Mouse (Mus musculus): ENCODE measurements at regions not wholly inside any gene's neighbourhood (a gene's known extent, or its start where the extent isn't known, plus 50 kb on each side); places are given as distances from the start of the nearest gene placed in this dataset.

DNA sequence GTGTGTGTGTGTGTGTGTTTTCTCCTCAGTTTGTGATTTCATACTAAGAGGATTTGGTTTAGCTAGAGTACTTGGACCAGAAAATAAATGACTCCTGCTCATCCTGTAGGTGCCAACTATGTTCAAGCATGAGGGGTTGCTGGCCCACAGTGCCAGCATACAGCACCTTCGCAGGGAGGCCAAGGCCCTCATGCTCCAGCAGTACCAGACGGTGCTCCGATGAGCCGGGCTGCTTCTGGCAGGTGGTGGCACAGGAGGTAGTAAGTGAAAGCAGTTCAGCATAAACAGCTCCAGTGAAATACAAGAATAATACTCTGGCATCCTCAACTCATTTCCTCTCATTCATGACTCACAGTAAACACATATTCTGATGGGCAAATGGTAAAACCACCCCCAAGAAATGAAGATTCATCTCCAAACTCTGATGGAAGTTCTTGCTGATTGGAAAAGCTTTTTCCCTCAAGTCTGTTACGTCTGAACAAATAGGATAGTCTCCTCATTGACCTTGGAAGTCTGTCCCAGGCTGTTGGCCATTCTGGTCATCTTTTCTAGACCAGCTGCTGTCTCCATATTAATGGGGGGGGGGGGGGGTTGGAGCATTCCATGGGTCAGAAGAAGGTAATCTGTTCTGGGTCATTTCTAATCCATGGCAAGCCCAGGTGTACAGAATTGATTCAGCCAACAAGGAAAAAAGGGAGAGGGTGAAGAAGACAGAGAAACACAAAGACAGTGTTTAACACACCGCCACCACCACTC lies 735.3 kb downstream of the Cypt12 start:
- no peaks in the 10 kb centered on the region for H3K36me3 ChIP-seq (ENCODE audit: insufficient read depth, low read length)
- WGBS = 85% methylated on average over 6 of the region's 6 CpGs
- no peak for TF ChIP-seq CTCF (IDR thresholded peaks at IDR 0.05)
- H3K4me2 ChIP-seq (ENCODE audit: low read depth, low read length, poor library complexity, severe bottlenecking) = no peak overlapping the region
- DNase-seq (ENCODE audit: low spot score) (peak; percentile 82), ATAC-seq (ENCODE audit: low FRiP score) (peak; percentile 69; the same call in 1 of the 2 replicates)
- H3K27me3 ChIP-seq (ENCODE audit: insufficient read depth, low read length) = no peaks in the 10 kb centered on the region
- no peak overlapping the region for H3K4me3 ChIP-seq (ENCODE audit: low read depth, low read length)
- H3K4me1 ChIP-seq (ENCODE audit: insufficient read depth, low read length) = no peaks in the 10 kb centered on the region
- no peaks in the 10 kb centered on the region for H3K9me3 ChIP-seq (ENCODE audit: low read length)
- H3K27ac ChIP-seq (ENCODE audit: low read depth, low read length) = no peak overlapping the region
- no peak overlapping the region for H3K9ac ChIP-seq (replicated peaks; ENCODE audit: low read length, poor library complexity, severe bottlenecking)

DNA sequence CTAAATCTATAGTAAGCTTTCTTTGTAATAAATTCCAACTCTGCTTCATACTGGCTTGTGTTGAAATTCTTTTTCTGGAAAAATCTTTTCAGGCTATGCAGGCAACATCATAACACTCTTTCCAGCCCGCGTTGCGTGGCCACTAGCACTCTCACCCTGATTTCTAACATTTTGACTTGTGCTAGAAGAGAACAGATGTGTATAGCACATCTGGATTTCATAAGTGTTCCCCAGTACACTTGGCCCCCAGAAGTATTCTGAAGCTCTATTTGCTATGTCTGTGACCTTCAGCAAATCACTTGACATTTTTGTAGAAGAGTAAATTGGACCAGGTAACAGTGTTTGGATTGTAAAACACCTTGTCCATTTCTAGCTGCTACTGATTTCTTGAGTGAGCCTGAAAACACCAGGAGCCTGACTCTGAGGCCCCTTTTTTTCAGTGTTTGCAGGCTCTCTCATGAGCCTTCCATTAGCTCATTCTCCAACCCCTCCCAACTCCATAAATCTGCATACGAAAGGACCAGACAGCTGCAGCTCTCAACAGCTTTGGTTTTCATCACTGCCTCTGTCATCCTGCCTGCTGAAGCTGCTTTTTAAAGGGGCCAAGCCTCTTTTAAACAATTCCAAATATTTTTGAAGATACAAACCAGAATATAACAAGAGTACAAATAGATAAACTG lies 747.0 kb downstream of the Cypt12 start:
- peak; percentile 56 for DNase-seq (ENCODE audit: low spot score)
- no peak overlapping the region for H3K9ac ChIP-seq (replicated peaks; ENCODE audit: low read length, poor library complexity, severe bottlenecking)

DNA sequence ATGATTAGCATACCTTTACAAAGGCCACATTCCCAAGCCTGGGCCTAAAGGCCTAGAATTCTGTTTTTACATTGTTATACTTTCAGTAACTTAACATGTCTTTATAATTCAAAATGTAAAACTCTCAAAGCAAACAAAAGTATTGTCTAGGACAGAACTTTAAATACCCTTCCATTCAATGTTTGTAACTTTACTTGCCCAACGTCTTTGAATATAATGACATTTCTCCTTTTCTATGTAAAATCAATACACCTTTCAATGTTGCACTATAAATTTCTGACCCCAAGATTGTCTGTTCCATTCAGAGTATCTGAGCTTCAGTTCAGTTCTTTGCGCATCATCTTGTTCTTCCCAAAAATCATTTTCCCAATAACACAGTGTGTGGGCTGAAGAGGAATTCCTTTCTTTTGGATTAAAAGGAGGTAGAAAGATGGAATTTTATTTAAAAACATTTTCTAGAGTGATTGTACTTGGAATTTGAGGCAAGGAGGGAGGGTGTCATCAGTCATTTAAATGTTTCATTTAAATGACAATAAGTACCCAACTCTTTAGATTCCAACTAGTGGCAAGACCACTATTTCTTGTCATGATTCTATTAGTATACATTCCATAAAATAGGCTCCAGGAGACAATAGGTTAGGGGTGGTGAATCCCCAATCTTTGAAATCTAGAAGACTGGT lies 748.9 kb downstream of the Cypt12 start:
- TF ChIP-seq CTCF (IDR thresholded peaks at IDR 0.05) = no peak
- WGBS = 91% methylated on average over 2 of the region's 2 CpGs
- no peaks in the 10 kb centered on the region for H3K36me3 ChIP-seq (ENCODE audit: insufficient read depth, low read length)
- H3K27me3 ChIP-seq (ENCODE audit: insufficient read depth, low read length) = no peaks in the 10 kb centered on the region
- H3K9me3 ChIP-seq (ENCODE audit: low read length) = no peaks in the 10 kb centered on the region
- no peak overlapping the region for H3K4me3 ChIP-seq (ENCODE audit: low read depth, low read length)
- no peaks in the 10 kb centered on the region for H3K4me1 ChIP-seq (ENCODE audit: insufficient read depth, low read length)
- DNase-seq (ENCODE audit: low spot score) (no peak), ATAC-seq (ENCODE audit: low FRiP score) (no peak)
- H3K27ac ChIP-seq (ENCODE audit: low read depth, low read length) = no peak overlapping the region
- no peak overlapping the region for H3K4me2 ChIP-seq (ENCODE audit: low read depth, low read length, poor library complexity, severe bottlenecking)
- no peak overlapping the region for H3K9ac ChIP-seq (replicated peaks; ENCODE audit: low read length, poor library complexity, severe bottlenecking)

More for the DNA sequence above, 747.0 kb downstream of the Cypt12 start:
- WGBS = 72% methylated on average over 4 of the region's 4 CpGs
- no peaks in the 10 kb centered on the region for H3K9me3 ChIP-seq (ENCODE audit: low read length)
- ATAC-seq (ENCODE audit: low FRiP score) = no peak
- no peak overlapping the region for H3K4me2 ChIP-seq (ENCODE audit: low read depth, low read length, poor library complexity, severe bottlenecking)
- no peak overlapping the region for H3K27ac ChIP-seq (ENCODE audit: low read depth, low read length)
- H3K4me1 ChIP-seq (ENCODE audit: insufficient read depth, low read length) = no peaks in the 10 kb centered on the region
- no peak overlapping the region for H3K4me3 ChIP-seq (ENCODE audit: low read depth, low read length)
- H3K36me3 ChIP-seq (ENCODE audit: insufficient read depth, low read length) = no peaks in the 10 kb centered on the region
- no peak for TF ChIP-seq CTCF (IDR thresholded peaks at IDR 0.05)
- H3K27me3 ChIP-seq (ENCODE audit: insufficient read depth, low read length) = no peaks in the 10 kb centered on the region

DNA sequence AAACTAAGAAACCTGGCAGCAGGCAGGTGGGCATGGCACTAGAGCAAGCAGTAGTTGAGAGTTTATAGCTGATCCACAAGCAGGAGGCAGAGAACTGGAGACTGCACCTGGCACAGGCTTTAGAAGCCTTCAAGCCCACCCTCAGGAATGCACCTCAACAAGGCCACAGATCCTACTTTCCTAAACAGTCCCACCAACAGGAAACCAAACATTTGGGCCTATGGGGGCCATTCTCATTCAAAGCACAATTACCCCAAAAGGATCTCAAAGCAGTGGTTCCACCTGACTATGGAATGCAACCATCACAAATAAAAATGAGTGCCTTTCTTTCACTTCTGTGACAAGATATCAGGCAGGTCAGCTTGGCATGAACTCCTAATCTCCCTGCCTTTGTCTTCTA lies 749.9 kb downstream of the Cypt12 start:
- no peak overlapping the region for H3K4me2 ChIP-seq (ENCODE audit: low read depth, low read length, poor library complexity, severe bottlenecking)
- no peak overlapping the region for H3K27ac ChIP-seq (ENCODE audit: low read depth, low read length)
- H3K4me3 ChIP-seq (ENCODE audit: low read depth, low read length) = no peak overlapping the region
- no peaks in the 10 kb centered on the region for H3K27me3 ChIP-seq (ENCODE audit: insufficient read depth, low read length)
- ATAC-seq (ENCODE audit: low FRiP score) = no peak
- no peaks in the 10 kb centered on the region for H3K36me3 ChIP-seq (ENCODE audit: insufficient read depth, low read length)
- no peaks in the 10 kb centered on the region for H3K4me1 ChIP-seq (ENCODE audit: insufficient read depth, low read length)
- no peak overlapping the region for H3K9ac ChIP-seq (replicated peaks; ENCODE audit: low read length, poor library complexity, severe bottlenecking)
- DNase-seq (ENCODE audit: low spot score) = no peak
- TF ChIP-seq CTCF (IDR thresholded peaks at IDR 0.05) = no peak
- H3K9me3 ChIP-seq (ENCODE audit: low read length) = no peaks in the 10 kb centered on the region

DNA sequence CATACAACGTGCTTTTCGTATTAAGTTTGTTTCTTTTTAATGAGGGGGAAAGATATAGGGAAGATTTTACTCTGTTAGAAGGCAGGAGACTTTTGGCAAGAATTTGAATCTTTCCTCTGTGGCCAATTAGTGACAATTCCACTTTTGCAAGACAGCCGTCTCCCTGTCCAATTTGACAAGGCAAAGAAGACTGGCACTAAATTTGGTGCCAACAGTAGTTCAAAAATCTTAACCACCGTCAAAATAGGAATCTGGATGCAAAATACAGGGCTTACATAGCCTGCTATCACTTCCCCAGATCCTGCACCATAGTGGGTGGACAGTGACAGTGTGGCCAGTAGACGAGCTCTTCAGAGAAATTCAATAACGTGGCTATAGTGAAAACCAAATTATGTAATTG lies 757.0 kb downstream of the Cypt12 start:
- no peak for ATAC-seq (ENCODE audit: low FRiP score)
- Histone ChIP-seq H3K9me3 (ENCODE audit: low read length) (no peaks in the 10 kb centered on the region), H3K4me2 (ENCODE audit: low read depth, low read length, poor library complexity, severe bottlenecking) (no peak overlapping the region), H3K9ac (replicated peaks; ENCODE audit: low read length, poor library complexity, severe bottlenecking) (no peak overlapping the region), H3K4me3 (ENCODE audit: low read depth, low read length) (no peak overlapping the region), H3K4me1 (ENCODE audit: insufficient read depth, low read length) (no peaks in the 10 kb centered on the region), H3K36me3 (ENCODE audit: insufficient read depth, low read length) (no peaks in the 10 kb centered on the region), H3K27me3 (ENCODE audit: insufficient read depth, low read length) (no peaks in the 10 kb centered on the region), H3K27ac (ENCODE audit: low read depth, low read length) (no peak overlapping the region)
- no peak for TF ChIP-seq CTCF (IDR thresholded peaks at IDR 0.05)
- 74% methylated on average over 6 of the region's 6 CpGs for WGBS
- DNase-seq (ENCODE audit: low spot score) = no peak

DNA sequence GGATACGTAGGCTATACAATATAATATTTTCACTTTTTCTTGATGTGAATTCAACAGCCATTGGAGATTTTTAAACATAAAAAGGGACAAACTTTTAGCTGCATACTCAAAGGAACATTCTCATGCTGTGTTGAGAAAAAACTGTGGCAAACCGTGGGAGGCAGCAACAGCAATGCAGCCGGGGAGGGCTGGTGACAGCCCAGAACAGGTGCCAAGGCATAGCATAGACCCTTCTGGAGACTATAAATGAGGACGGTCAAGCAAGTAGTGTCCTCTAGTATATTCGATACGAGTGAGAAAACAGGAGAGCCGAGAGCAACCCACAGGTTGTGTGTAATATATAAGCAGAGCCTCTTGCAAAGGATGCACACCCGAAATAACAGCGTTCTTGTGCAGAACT lies 757.5 kb downstream of the Cypt12 start:
- Histone ChIP-seq H3K36me3 (ENCODE audit: insufficient read depth, low read length) (no peaks in the 10 kb centered on the region), H3K4me2 (ENCODE audit: low read depth, low read length, poor library complexity, severe bottlenecking) (no peak overlapping the region), H3K27me3 (ENCODE audit: insufficient read depth, low read length) (no peaks in the 10 kb centered on the region), H3K4me1 (ENCODE audit: insufficient read depth, low read length) (no peaks in the 10 kb centered on the region), H3K27ac (ENCODE audit: low read depth, low read length) (no peak overlapping the region), H3K9me3 (ENCODE audit: low read length) (no peaks in the 10 kb centered on the region), H3K9ac (replicated peaks; ENCODE audit: low read length, poor library complexity, severe bottlenecking) (no peak overlapping the region), H3K4me3 (ENCODE audit: low read depth, low read length) (no peak overlapping the region)
- WGBS = 83% methylated on average over 9 of the region's 9 CpGs
- no peak for ATAC-seq (ENCODE audit: low FRiP score)
- DNase-seq (ENCODE audit: low spot score) = no peak
- TF ChIP-seq CTCF (IDR thresholded peaks at IDR 0.05) = no peak

Measured in midbrain, postnatal 0 days (tissue).